Comparison of ENCODE assay signal across 31 mouse cellular contexts in the genomic region with DNA sequence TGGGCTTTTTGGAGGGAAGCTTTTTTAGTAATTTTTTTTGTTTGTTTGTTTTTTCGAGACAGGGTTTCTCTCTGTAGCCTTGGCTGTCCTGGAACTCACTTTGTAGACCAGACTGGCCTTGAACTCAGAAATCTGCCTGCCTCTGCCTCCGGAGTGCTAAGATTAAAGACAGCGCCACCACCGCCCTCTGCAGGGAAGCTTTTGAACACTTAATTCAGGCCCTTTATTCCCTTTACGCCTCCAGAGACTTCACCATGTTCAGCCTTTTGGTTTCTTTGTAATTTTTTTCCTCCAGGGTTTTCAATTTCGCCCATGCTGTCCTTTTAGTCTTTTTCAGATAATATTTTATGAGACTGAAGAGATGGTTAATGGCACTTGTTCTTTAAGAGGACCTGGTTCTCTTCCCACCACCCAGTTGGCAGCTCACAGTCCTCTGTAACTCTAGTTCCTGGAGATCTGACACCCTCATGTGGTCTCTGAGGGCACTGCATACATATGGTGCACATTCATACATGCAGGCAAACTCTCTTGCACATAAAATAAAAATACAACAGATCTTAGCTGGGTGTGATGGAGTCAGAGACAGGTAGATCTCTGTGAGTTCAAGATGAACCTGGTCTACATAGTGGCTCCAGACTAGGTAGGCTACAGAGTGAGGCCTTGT. TPM values are rescaled to one million over a fixed set of nuclear protein-coding genes. Genes with fewer than 3 reads are reported as not detected.
DNase-seq lines count a peak whose midpoint lies in the region; ATAC-seq and TF ChIP-seq lines count a peak whose summit lies in the region.
"Had no signal": no experiment of that assay in that cellular context is flagged by ENCODE, and none has a peak within 500 bp of the region (broad histone marks: within the 10 kb centered on the region; RNA-seq: fewer than 3 reads in every experiment).

No protein-coding gene starts in this region.

- no peak overlapping the region for H3K4me3 ChIP-seq in heart, adult 2 months
- no peak overlapping the region for H3K4me3 ChIP-seq in layer of hippocampus, adult 2 months
- H3K4me3 ChIP-seq in midbrain, postnatal 0 days (ENCODE audit: low read depth, low read length) = no peak overlapping the region
- H3K4me3 ChIP-seq in midbrain, embryonic 15.5 days = no peak overlapping the region
- H3K4me3 ChIP-seq: embryonic facial prominence, embryonic 12.5 days; forebrain, embryonic 10.5 days; forebrain, embryonic 15.5 days; kidney, embryonic 15.5 days; neural tube, embryonic 12.5 days had no signal

- no peak for TF ChIP-seq POLR2A in heart, adult 2 months (IDR thresholded peaks at IDR 0.05; ENCODE audit: insufficient read depth, low read depth, low read length)

- peaks cover 15% of the 10 kb centered on the region for H3K4me1 ChIP-seq in heart, adult 2 months (ENCODE audit: control insufficient read depth, insufficient read depth, low read length)
- no peaks in the 10 kb centered on the region for H3K4me1 ChIP-seq in midbrain, postnatal 0 days (ENCODE audit: insufficient read depth, low read length)
- no peaks in the 10 kb centered on the region for H3K4me1 ChIP-seq in midbrain, embryonic 15.5 days
- H3K4me1 ChIP-seq: embryonic facial prominence, embryonic 12.5 days; forebrain, embryonic 10.5 days; forebrain, embryonic 15.5 days; neural tube, embryonic 12.5 days had no signal

- no peaks in the 10 kb centered on the region for H3K36me3 ChIP-seq in heart, adult 2 months (ENCODE audit: control insufficient read depth, insufficient read depth, low read length)
- peaks cover 2% of the 10 kb centered on the region; the same call in 1 of the 2 replicates for H3K36me3 ChIP-seq in midbrain, postnatal 0 days (ENCODE audit: insufficient read depth, low read length)
- H3K36me3 ChIP-seq in midbrain, embryonic 15.5 days (replicated peaks) = no peaks in the 10 kb centered on the region
- H3K36me3 ChIP-seq: forebrain, embryonic 15.5 days had no signal

- 94% methylated on average over 6 of the region's 6 CpGs for WGBS in heart, adult 2 months
- WGBS in midbrain, postnatal 0 days = 94% methylated on average over 6 of the region's 6 CpGs
- 95% methylated on average over 6 of the region's 6 CpGs for WGBS in midbrain, embryonic 15.5 days

- DNase-seq in heart, adult 2 months = no peak
- DNase-seq in heart, postnatal 10 days = no peak
- DNase-seq in layer of hippocampus, adult 2 months (ENCODE audit: low spot score in 2 of 2) = no peak
- no peak for DNase-seq in layer of hippocampus, postnatal 10 days (ENCODE audit: low spot score in 2 of 2)
- DNase-seq in midbrain, postnatal 0 days (ENCODE audit: low spot score) = no peak
- DNase-seq in B cell, adult 2 months = no peak
- no peak for DNase-seq in natural killer cell, adult 2 months (ENCODE audit: low spot score in 2 of 2)
- DNase-seq: adrenal gland, postnatal 25 days; cerebellum, adult 11-12 months; cerebellum, adult 9-11 months; embryo, embryonic 11 days; gastrocnemius, postnatal 25 days; heart, adult 11 months; heart, postnatal 4 days; kidney, postnatal 36 days; layer of hippocampus, postnatal 36 days; liver; lung, adult 2 months; lung, postnatal 14 days; midbrain, embryonic 14.5 days; right cerebral cortex, adult 18-20 months; spleen, adult 18-20 months; thymus, adult 2 months had no signal

- H3K27me3 ChIP-seq in heart, adult 2 months (ENCODE audit: control insufficient read depth, insufficient read depth, low read length) = no peaks in the 10 kb centered on the region
- no peaks in the 10 kb centered on the region for H3K27me3 ChIP-seq in midbrain, postnatal 0 days (ENCODE audit: insufficient read depth, low read length)
- H3K27me3 ChIP-seq in midbrain, embryonic 15.5 days (replicated peaks) = no peaks in the 10 kb centered on the region
- H3K27me3 ChIP-seq: embryonic facial prominence, embryonic 12.5 days; forebrain, embryonic 15.5 days; kidney, embryonic 15.5 days; neural tube, embryonic 12.5 days had no signal

- no peak overlapping the region for H3K27ac ChIP-seq in heart, adult 2 months
- no peak overlapping the region for H3K27ac ChIP-seq in layer of hippocampus, adult 2 months
- no peak overlapping the region for H3K27ac ChIP-seq in midbrain, postnatal 0 days (ENCODE audit: low read depth, low read length)
- no peak overlapping the region for H3K27ac ChIP-seq in midbrain, embryonic 15.5 days
- H3K27ac ChIP-seq: embryonic facial prominence, embryonic 12.5 days; forebrain, embryonic 10.5 days; forebrain, embryonic 15.5 days; hindbrain, embryonic 14.5 days; kidney, embryonic 15.5 days; neural tube, embryonic 12.5 days had no signal

- no peaks in the 10 kb centered on the region for H3K9me3 ChIP-seq in midbrain, postnatal 0 days (ENCODE audit: low read length)
- H3K9me3 ChIP-seq in midbrain, embryonic 15.5 days = no peaks in the 10 kb centered on the region
- H3K9me3 ChIP-seq: embryonic facial prominence, embryonic 12.5 days; forebrain, embryonic 10.5 days; forebrain, embryonic 15.5 days; kidney, embryonic 15.5 days; neural tube, embryonic 12.5 days had no signal

- H3K4me2 ChIP-seq in midbrain, postnatal 0 days (ENCODE audit: low read depth, low read length, poor library complexity, severe bottlenecking) = no peak overlapping the region
- H3K4me2 ChIP-seq in midbrain, embryonic 15.5 days = no peak overlapping the region
- H3K4me2 ChIP-seq: embryonic facial prominence, embryonic 12.5 days; forebrain, embryonic 15.5 days; heart, embryonic 11.5 days; hindbrain, embryonic 14.5 days; kidney, embryonic 15.5 days; neural tube, embryonic 12.5 days had no signal

- TF ChIP-seq CTCF in heart, adult 2 months (IDR thresholded peaks at IDR 0.05) = peak; percentile 15; the same call in 1 of the 2 replicates
- TF ChIP-seq CTCF in layer of hippocampus, adult 2 months (conservative IDR thresholded peaks at IDR 0.05) = peak; percentile 35
- peak; percentile 7; the same call in 1 of the 2 replicates for TF ChIP-seq CTCF in midbrain, postnatal 0 days (IDR thresholded peaks at IDR 0.05)

- TF ChIP-seq EP300 in heart, adult 2 months (IDR thresholded peaks at IDR 0.05; ENCODE audit: insufficient read depth, low read depth, low read length) = no peak

- intact Hi-C loops in heart, adult 2 months (cut with DNase I) = no loop called here
- intact Hi-C loops in heart, postnatal 10 days (cut with DNase I) = no loop called here

- ATAC-seq in midbrain, postnatal 0 days (ENCODE audit: low FRiP score) = no peak
- no peak for ATAC-seq in midbrain, embryonic 15.5 days (replicated peaks)
- ATAC-seq: forebrain, embryonic 15.5 days had no signal

- no peak overlapping the region for H3K9ac ChIP-seq in heart, adult 2 months (ENCODE audit: low read depth, low read length)
- H3K9ac ChIP-seq in midbrain, postnatal 0 days (replicated peaks; ENCODE audit: low read length, poor library complexity, severe bottlenecking) = no peak overlapping the region
- H3K9ac ChIP-seq in midbrain, embryonic 15.5 days = no peak overlapping the region
- H3K9ac ChIP-seq: embryonic facial prominence, embryonic 12.5 days; forebrain, embryonic 15.5 days; hindbrain, embryonic 14.5 days; kidney, embryonic 15.5 days; neural tube, embryonic 12.5 days had no signal

- peaks cover 11% of the 10 kb centered on the region for H3K79me2 ChIP-seq in heart, adult 2 months (replicated peaks; ENCODE audit: control insufficient read depth, insufficient read depth, low read length)

RNA-seq across cellular contexts. Expression of gene Dnm2, which starts 20.5 kb away (rescaled TPM):
- total RNA-seq in heart, adult 2 months (2021) = 10 to 100 TPM; 63.9 to 64.8 TPM
- 52.1 and 68.2 TPM in 2 replicates for polyA plus RNA-seq in heart, adult 2 months (2012; rRNA removed)
- total RNA-seq in heart, postnatal 10 days (2021) = 10 to 100 TPM; 90.0 to 90.6 TPM
- 10 to 100 TPM; 58.0 to 69.6 TPM for total RNA-seq in layer of hippocampus, adult 2 months (2021)
- total RNA-seq in layer of hippocampus, postnatal 10 days (2021) = 10 to 100 TPM; 65.2 to 67.7 TPM
- 67.8 and 69.2 TPM in 2 replicates for total RNA-seq in midbrain, postnatal 0 days (2014; rRNA removed)
- 52.8 and 59.2 TPM in 2 replicates for polyA plus RNA-seq in midbrain, postnatal 0 days (2015; fragmentation: Nextera tagmentation; extraction: Ambion mirVana)
- 71.5 and 74.9 TPM in 2 replicates for polyA plus RNA-seq in midbrain, embryonic 15.5 days (2015; fragmentation: Nextera tagmentation; extraction: Ambion mirVana)

RNA-seq across cellular contexts. Expression of gene Qtrt1, which starts 33.6 kb away (rescaled TPM):
- 1 to 10 TPM; 8.3 to 8.5 TPM for total RNA-seq in heart, adult 2 months (2021)
- 19.2 and 20.8 TPM in 2 replicates for polyA plus RNA-seq in heart, adult 2 months (2012; rRNA removed)
- total RNA-seq in heart, postnatal 10 days (2021) = 10 to 100 TPM; 10.6 to 11.5 TPM
- 10 to 100 TPM; 31.2 to 46.2 TPM for total RNA-seq in layer of hippocampus, adult 2 months (2021)
- 10 to 100 TPM; 34.2 to 42.0 TPM for total RNA-seq in layer of hippocampus, postnatal 10 days (2021)
- 37.3 and 41.0 TPM in 2 replicates for total RNA-seq in midbrain, postnatal 0 days (2014; rRNA removed)
- polyA plus RNA-seq in midbrain, postnatal 0 days (2015; fragmentation: Nextera tagmentation; extraction: Ambion mirVana) = 42.0 and 42.7 TPM in 2 replicates
- 59.0 and 59.3 TPM in 2 replicates for polyA plus RNA-seq in midbrain, embryonic 15.5 days (2015; fragmentation: Nextera tagmentation; extraction: Ambion mirVana)
